Mouse (Mus musculus) layer of hippocampus, adult 9-10 months (tissue): ENCODE measurements around the gene Ccdc61.

Source experiments
- DNase-seq: peaks from one replicate; pipeline ENCODE4 v3.0.0; 2022; ENCODE audit warnings: low spot score

The Ccdc61 gene

GRCm38 (mm10) chr7:18848395-18848794 lies 61.8 kb downstream of the Ccdc61 start:
- no peak for DNase-seq

GRCm38 (mm10) chr7:18844811-18845210 lies 65.4 kb downstream of the Ccdc61 start:
- no peak for DNase-seq

- DNase-seq: no peak
These were observed 69.0 kb downstream of the Ccdc61 start for GRCm38 (mm10) chr7:18841174-18841567.
